Mouse (Mus musculus): ENCODE measurements at regions not wholly inside any gene's neighbourhood (a gene's known extent, or its start where the extent isn't known, plus 50 kb on each side); places are given as distances from the start of the nearest gene placed in this dataset.

DNA sequence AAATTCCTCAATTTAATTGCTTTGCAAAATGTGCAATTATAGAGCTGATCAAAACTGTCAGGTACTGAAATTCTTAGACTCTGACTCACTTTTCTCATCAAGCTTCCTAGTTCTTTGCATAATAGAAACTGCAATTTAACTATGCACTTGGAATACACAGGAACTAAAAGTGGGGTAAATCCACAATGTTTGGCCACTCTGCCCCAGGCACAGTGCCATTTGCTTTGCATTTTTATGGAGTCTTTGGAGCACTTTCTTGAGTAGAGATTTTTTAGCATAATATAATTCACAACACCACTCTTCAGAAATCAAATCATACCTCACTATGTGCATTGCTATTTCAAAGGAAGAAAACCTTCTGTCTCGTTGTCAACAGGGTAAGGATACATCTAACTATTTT, 414.5 kb upstream of the A730009L09Rik start:
- DNase-seq (ENCODE audit: low spot score in 2 of 2): no peak

DNA sequence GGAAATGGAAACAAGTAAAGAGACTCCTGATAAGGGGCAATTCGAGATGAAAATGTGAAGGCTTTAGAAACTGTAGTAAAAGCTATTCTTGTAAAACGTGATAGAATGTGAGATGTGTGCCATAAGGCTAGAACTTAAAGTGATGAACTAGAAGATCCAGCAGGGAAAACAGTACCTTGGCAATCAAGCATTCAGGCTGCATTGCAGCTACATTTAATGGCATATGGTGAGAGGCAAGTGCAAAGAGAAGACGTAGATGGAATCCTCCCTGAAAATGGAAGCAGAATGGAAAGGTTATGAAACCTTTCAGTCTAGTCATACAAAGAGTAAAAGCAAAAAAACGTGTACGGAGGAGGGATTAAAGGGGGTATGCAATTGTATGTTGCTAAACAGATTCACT, 403.3 kb upstream of the A730009L09Rik start:
- no peak for DNase-seq (ENCODE audit: low spot score in 2 of 2)

GRCm38 (mm10) chr16:84117556-84117955, 397.4 kb upstream of the A730009L09Rik start:
- peak in 1 of 2 experiments; percentile 8 for DNase-seq (ENCODE audit: low spot score in 2 of 2)

GRCm38 (mm10) chr16:84135651-84136200, 379.2 kb upstream of the A730009L09Rik start:
- DNase-seq (ENCODE audit: low spot score in 2 of 2): peak; percentile 9 to 25

- DNase-seq (ENCODE audit: low spot score in 2 of 2): no peak
Observed at GRCm38 (mm10) chr16:84151872-84152271, 363.0 kb upstream of the A730009L09Rik start.

GRCm38 (mm10) chr16:84172080-84172479, 342.8 kb upstream of the A730009L09Rik start:
- no peak for DNase-seq (ENCODE audit: low spot score in 2 of 2)
